Mouse (Mus musculus) cerebellum, adult 2 months (tissue): ENCODE results near the gene Cfap43.

Experiments used
- CTCF ChIP-seq: fragments of 200-500 bp; IDR thresholded peaks from 2 replicates; pipeline ENCODE4 v1.5.1; 2011; ENCODE audit warnings: low read depth, mild to moderate bottlenecking, control low read depth, low read length, moderate library complexity, borderline replicate concordance; ENCODE audit not compliant: insufficient read depth
- POLR2A ChIP-seq: fragments of 200-500 bp; IDR thresholded peaks from 2 replicates; pipeline ENCODE4 v1.6.1; 2011; ENCODE audit warnings: low read length, control low read depth, borderline replicate concordance; ENCODE audit not compliant: insufficient read depth

GRCm38 (mm10) chr19:47864721-47865120, 54.4 kb downstream of the Cfap43 start:
- TF ChIP-seq POLR2A (no peak), CTCF (no peak)
